Mouse (Mus musculus) liver, adult 2 months (tissue): ENCODE results near the gene Ppef2.

ENCODE experiments used
- CTCF ChIP-seq: fragments of 200-500 bp; IDR thresholded peaks from 2 replicates; pipeline ENCODE4 v1.5.1; 2011; ENCODE audit warnings: low read depth, low read length, control low read depth
- POLR2A ChIP-seq: fragments of 200-500 bp; IDR thresholded peaks from 2 replicates; pipeline ENCODE4 v1.6.1; 2011; ENCODE audit warnings: low read length, control low read depth; ENCODE audit not compliant: insufficient read depth; ENCODE audit errors: extremely low read depth

DNA sequence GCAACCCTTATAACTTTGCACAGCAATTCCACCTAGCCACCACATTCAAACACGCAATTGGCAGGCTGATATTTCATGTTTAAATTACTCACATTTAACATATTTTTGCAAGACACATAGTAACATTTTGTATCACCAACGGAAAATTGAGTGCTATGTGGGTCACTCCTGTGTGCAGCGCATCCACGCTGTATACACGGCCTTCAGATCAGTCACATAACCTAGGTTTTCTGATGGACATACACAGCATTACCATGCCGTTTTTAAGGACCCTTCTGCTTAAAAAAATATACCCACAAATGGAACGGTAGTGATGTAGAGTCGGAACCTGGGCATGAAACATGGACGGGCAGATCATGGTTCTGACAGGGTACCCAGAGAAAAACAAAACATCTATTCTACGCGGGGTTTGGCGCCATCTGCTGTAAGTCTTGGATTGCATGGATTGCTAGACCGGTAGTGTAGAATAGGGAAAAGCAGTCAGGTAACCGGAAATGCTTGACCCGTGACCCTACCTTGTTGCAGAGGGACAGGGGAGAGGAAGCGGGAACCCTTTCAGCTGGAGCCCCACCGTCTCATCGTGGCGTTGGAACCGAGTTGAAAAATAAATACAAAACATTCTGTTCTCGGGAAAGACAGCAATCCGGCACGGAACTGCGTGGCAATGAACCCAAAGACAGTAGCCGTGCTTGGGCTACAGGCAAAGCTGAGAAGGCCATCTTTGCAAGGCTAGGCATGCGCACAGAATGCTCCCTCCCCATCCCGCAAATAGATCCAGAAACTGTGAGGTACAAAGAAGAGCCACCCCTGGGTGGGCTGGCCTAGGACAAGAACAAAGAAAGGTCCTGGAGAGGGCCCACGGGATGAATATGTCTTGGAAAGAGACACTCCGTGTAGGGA, 16.5 kb downstream of the Ppef2 start:
- no peak for TF ChIP-seq POLR2A
- peak; percentile 58 for TF ChIP-seq CTCF
